Mouse (Mus musculus): ENCODE data around the gene Nae1.
A peak's percentile ranks its signal among the peaks of the same experiment; 100 is the strongest.
"Not testable (repeated sequence)": the region's sequence is repeated elsewhere in the genome, so short reads cannot be mapped to it uniquely, and the experiment has no call there.

The Nae1 gene

GRCm38 (mm10) chr8:104533971-104534778, at the start of gene Nae1, which contains the start of gene Car7:
Nae1 (minus strand) TSS chr8:104534637.
Car7 (plus strand) TSS chr8:104534689.
- peak; percentile 89 for DNase-seq (ENCODE audit: low read depth, low spot score)

- not testable (repeated sequence) for DNase-seq (ENCODE audit: low read depth, low spot score)
Measured at GRCm38 (mm10) chr8:104577606-104578005, 43.2 kb upstream of the Nae1 start.

GRCm38 (mm10) chr8:104576820-104577219, 42.4 kb upstream of the Nae1 start:
- DNase-seq (ENCODE audit: low read depth, low spot score): no peak

- DNase-seq (ENCODE audit: low read depth, low spot score): peak; percentile 54
Measured at GRCm38 (mm10) chr8:104570436-104571343, 36.3 kb upstream of the Nae1 start.

- no peak for DNase-seq (ENCODE audit: low read depth, low spot score)
Measured at GRCm38 (mm10) chr8:104569559-104569958, 35.1 kb upstream of the Nae1 start.

- DNase-seq (ENCODE audit: low read depth, low spot score): no peak
Measured at GRCm38 (mm10) chr8:104565457-104565798, 31.0 kb upstream of the Nae1 start.

- peak; percentile 55 for DNase-seq (ENCODE audit: low read depth, low spot score)
Measured at GRCm38 (mm10) chr8:104564633-104565456, 30.4 kb upstream of the Nae1 start.

GRCm38 (mm10) chr8:104560731-104561130, 26.3 kb upstream of the Nae1 start:
- no peak for DNase-seq (ENCODE audit: low read depth, low spot score)

- DNase-seq (ENCODE audit: low read depth, low spot score): no peak
Measured at GRCm38 (mm10) chr8:104557226-104557625, 22.8 kb upstream of the Nae1 start.

- no peak for DNase-seq (ENCODE audit: low read depth, low spot score)
Measured at GRCm38 (mm10) chr8:104555191-104555590, 20.8 kb upstream of the Nae1 start.

GRCm38 (mm10) chr8:104543440-104544045, 9.1 kb upstream of the Nae1 start:
- no peak for DNase-seq (ENCODE audit: low read depth, low spot score)

GRCm38 (mm10) chr8:104542160-104542559, 7.7 kb upstream of the Nae1 start:
- DNase-seq (ENCODE audit: low read depth, low spot score): no peak

GRCm38 (mm10) chr8:104541515-104541880, 7.1 kb upstream of the Nae1 start:
- no peak for DNase-seq (ENCODE audit: low read depth, low spot score)

- DNase-seq (ENCODE audit: low read depth, low spot score): no peak
Measured at GRCm38 (mm10) chr8:104540710-104541514, 6.5 kb upstream of the Nae1 start.

- no peak for DNase-seq (ENCODE audit: low read depth, low spot score)
Measured at GRCm38 (mm10) chr8:104540238-104540637, 5.8 kb upstream of the Nae1 start.

GRCm38 (mm10) chr8:104539566-104539965, 5.1 kb upstream of the Nae1 start:
- DNase-seq (ENCODE audit: low read depth, low spot score): no peak

GRCm38 (mm10) chr8:104538896-104539295, 4.5 kb upstream of the Nae1 start:
- no peak for DNase-seq (ENCODE audit: low read depth, low spot score)

GRCm38 (mm10) chr8:104536028-104536427, 1.6 kb upstream of the Nae1 start:
- DNase-seq (ENCODE audit: low read depth, low spot score): no peak

GRCm38 (mm10) chr8:104535378-104535777, 941 bp upstream of the Nae1 start:
- peak; percentile 6 for DNase-seq (ENCODE audit: low read depth, low spot score)

GRCm38 (mm10) chr8:104534779-104535141, 323 bp upstream of the Nae1 start:
- DNase-seq (ENCODE audit: low read depth, low spot score): no peak

- no peak for DNase-seq (ENCODE audit: low read depth, low spot score)
Measured at GRCm38 (mm10) chr8:104533551-104533950, 886 bp downstream of the Nae1 start.

All from c-Kit-negative CD71-positive TER-119-positive erythroid progenitor cells, embryonic 14.5 days (primary cell).